Mouse (Mus musculus): ENCODE measurements around the gene Med31. TPM values are rescaled to one million over a fixed set of nuclear protein-coding genes. Genes with fewer than 3 reads are reported as not detected.
A peak's percentile ranks its signal among the peaks of the same experiment; 100 is the strongest.

The Med31 gene
- polyA plus RNA-seq (2015; fragmentation: Nextera tagmentation; extraction: Ambion mirVana) = 32.6 and 34.1 TPM in 2 replicates

- H3K27ac ChIP-seq (ENCODE audit: low read length) = peak within 1 kb of the TSS; percentile 73
- H3K4me1 ChIP-seq (ENCODE audit: control insufficient read depth, insufficient read depth, low read length) = peaks cover 6% of the 10 kb centered on the region; the same call in 1 of the 2 replicates
- H3K4me2 ChIP-seq (ENCODE audit: low read depth, low read length) = peak within 1 kb of the TSS; percentile 100
- H3K9ac ChIP-seq (ENCODE audit: low read length) = peak within 1 kb of the TSS; percentile 87
- peak within 1 kb of the TSS; percentile 94 for H3K4me3 ChIP-seq (replicated peaks; ENCODE audit: low read length)
- peaks cover 10% of the 10 kb centered on the region; the same call in 1 of the 2 replicates for H3K36me3 ChIP-seq (ENCODE audit: control insufficient read depth, insufficient read depth, low read length)
- H3K9me3 ChIP-seq (replicated peaks; ENCODE audit: control insufficient read depth, low read length) = no peaks in the 10 kb centered on the region
- H3K27me3 ChIP-seq (ENCODE audit: control insufficient read depth, insufficient read depth, low read length) = no peaks in the 10 kb centered on the region
- WGBS = under 1% methylated on average over 29 of the region's 29 CpGs
- peak; percentile 64 for ATAC-seq (ENCODE audit: insufficient read depth, low FRiP score)
Measured at GRCm38 (mm10) chr11:72215410-72215797, at the start of gene Med31. Gene Med31, minus strand, starts transcription at chr11:72215592.

- WGBS = 77% methylated on average over 2 of the region's 2 CpGs
- Histone ChIP-seq H3K4me3 (replicated peaks; ENCODE audit: low read length) (no peak overlapping the region), H3K27me3 (ENCODE audit: control insufficient read depth, insufficient read depth, low read length) (no peaks in the 10 kb centered on the region), H3K27ac (ENCODE audit: low read length) (no peak overlapping the region), H3K9me3 (replicated peaks; ENCODE audit: control insufficient read depth, low read length) (no peaks in the 10 kb centered on the region), H3K36me3 (ENCODE audit: control insufficient read depth, insufficient read depth, low read length) (no peaks in the 10 kb centered on the region), H3K4me1 (ENCODE audit: control insufficient read depth, insufficient read depth, low read length) (no peaks in the 10 kb centered on the region), H3K4me2 (ENCODE audit: low read depth, low read length) (no peak overlapping the region), H3K9ac (ENCODE audit: low read length) (no peak overlapping the region)
- ATAC-seq (ENCODE audit: insufficient read depth, low FRiP score) = no peak
Measured at GRCm38 (mm10) chr11:72256441-72256840, 41.0 kb upstream of the Med31 start.

GRCm38 (mm10) chr11:72255629-72256028, 40.2 kb upstream of the Med31 start:
- Histone ChIP-seq H3K36me3 (ENCODE audit: control insufficient read depth, insufficient read depth, low read length) (no peaks in the 10 kb centered on the region), H3K27ac (ENCODE audit: low read length) (no peak overlapping the region), H3K4me1 (ENCODE audit: control insufficient read depth, insufficient read depth, low read length) (no peaks in the 10 kb centered on the region), H3K27me3 (ENCODE audit: control insufficient read depth, insufficient read depth, low read length) (no peaks in the 10 kb centered on the region), H3K4me2 (ENCODE audit: low read depth, low read length) (no peak overlapping the region), H3K9ac (ENCODE audit: low read length) (no peak overlapping the region), H3K9me3 (replicated peaks; ENCODE audit: control insufficient read depth, low read length) (no peaks in the 10 kb centered on the region), H3K4me3 (replicated peaks; ENCODE audit: low read length) (no peak overlapping the region)
- WGBS = 85% methylated on average over 4 of the region's 4 CpGs
- no peak for ATAC-seq (ENCODE audit: insufficient read depth, low FRiP score)

GRCm38 (mm10) chr11:72245196-72245753, 29.9 kb upstream of the Med31 start:
- Histone ChIP-seq H3K9ac (ENCODE audit: low read length) (no peak overlapping the region), H3K36me3 (ENCODE audit: control insufficient read depth, insufficient read depth, low read length) (no peaks in the 10 kb centered on the region), H3K27ac (ENCODE audit: low read length) (no peak overlapping the region), H3K4me1 (ENCODE audit: control insufficient read depth, insufficient read depth, low read length) (no peaks in the 10 kb centered on the region), H3K27me3 (ENCODE audit: control insufficient read depth, insufficient read depth, low read length) (no peaks in the 10 kb centered on the region; the same call in 1 of the 2 replicates), H3K9me3 (replicated peaks; ENCODE audit: control insufficient read depth, low read length) (no peaks in the 10 kb centered on the region), H3K4me3 (replicated peaks; ENCODE audit: low read length) (no peak overlapping the region), H3K4me2 (ENCODE audit: low read depth, low read length) (no peak overlapping the region)
- 78% methylated on average over 8 of the region's 8 CpGs for WGBS
- ATAC-seq (ENCODE audit: insufficient read depth, low FRiP score) = no peak

GRCm38 (mm10) chr11:72240062-72240860, 24.9 kb upstream of the Med31 start:
- no peak overlapping the region for H3K4me2 ChIP-seq (ENCODE audit: low read depth, low read length)
- 66% methylated on average over 4 of the region's 4 CpGs for WGBS
- no peaks in the 10 kb centered on the region for H3K36me3 ChIP-seq (ENCODE audit: control insufficient read depth, insufficient read depth, low read length)
- H3K27me3 ChIP-seq (ENCODE audit: control insufficient read depth, insufficient read depth, low read length) = no peaks in the 10 kb centered on the region
- H3K4me1 ChIP-seq (ENCODE audit: control insufficient read depth, insufficient read depth, low read length) = no peaks in the 10 kb centered on the region
- ATAC-seq (ENCODE audit: insufficient read depth, low FRiP score) = no peak
- H3K27ac ChIP-seq (ENCODE audit: low read length) = no peak overlapping the region
- H3K9me3 ChIP-seq (replicated peaks; ENCODE audit: control insufficient read depth, low read length) = no peaks in the 10 kb centered on the region
- H3K9ac ChIP-seq (ENCODE audit: low read length) = no peak overlapping the region
- no peak overlapping the region for H3K4me3 ChIP-seq (replicated peaks; ENCODE audit: low read length)

GRCm38 (mm10) chr11:72234013-72234412, 18.6 kb upstream of the Med31 start:
- Histone ChIP-seq H3K4me1 (ENCODE audit: control insufficient read depth, insufficient read depth, low read length) (no peaks in the 10 kb centered on the region), H3K9ac (ENCODE audit: low read length) (no peak overlapping the region), H3K4me3 (replicated peaks; ENCODE audit: low read length) (no peak overlapping the region), H3K9me3 (replicated peaks; ENCODE audit: control insufficient read depth, low read length) (no peaks in the 10 kb centered on the region), H3K36me3 (ENCODE audit: control insufficient read depth, insufficient read depth, low read length) (no peaks in the 10 kb centered on the region), H3K4me2 (ENCODE audit: low read depth, low read length) (no peak overlapping the region), H3K27ac (ENCODE audit: low read length) (no peak overlapping the region), H3K27me3 (ENCODE audit: control insufficient read depth, insufficient read depth, low read length) (no peaks in the 10 kb centered on the region)
- WGBS = 68% methylated on average over 5 of the region's 5 CpGs
- ATAC-seq (ENCODE audit: insufficient read depth, low FRiP score) = no peak

GRCm38 (mm10) chr11:72232991-72233390, 17.6 kb upstream of the Med31 start:
- 55% methylated on average over 1 of the region's 1 CpGs for WGBS

GRCm38 (mm10) chr11:72232068-72232467, 16.7 kb upstream of the Med31 start:
- no peaks in the 10 kb centered on the region for H3K27me3 ChIP-seq (ENCODE audit: control insufficient read depth, insufficient read depth, low read length)
- H3K9ac ChIP-seq (ENCODE audit: low read length) = no peak overlapping the region
- H3K4me1 ChIP-seq (ENCODE audit: control insufficient read depth, insufficient read depth, low read length) = no peaks in the 10 kb centered on the region
- no peak overlapping the region for H3K4me3 ChIP-seq (replicated peaks; ENCODE audit: low read length)
- H3K4me2 ChIP-seq (ENCODE audit: low read depth, low read length) = no peak overlapping the region
- no peaks in the 10 kb centered on the region for H3K9me3 ChIP-seq (replicated peaks; ENCODE audit: control insufficient read depth, low read length)
- WGBS = 86% methylated on average over 7 of the region's 7 CpGs
- no peaks in the 10 kb centered on the region for H3K36me3 ChIP-seq (ENCODE audit: control insufficient read depth, insufficient read depth, low read length)
- H3K27ac ChIP-seq (ENCODE audit: low read length) = no peak overlapping the region
- no peak for ATAC-seq (ENCODE audit: insufficient read depth, low FRiP score)

More at GRCm38 (mm10) chr11:72232991-72233390, 17.6 kb upstream of the Med31 start:
- H3K36me3 ChIP-seq (ENCODE audit: control insufficient read depth, insufficient read depth, low read length) = no peaks in the 10 kb centered on the region
- no peak overlapping the region for H3K4me2 ChIP-seq (ENCODE audit: low read depth, low read length)
- no peaks in the 10 kb centered on the region for H3K4me1 ChIP-seq (ENCODE audit: control insufficient read depth, insufficient read depth, low read length)
- no peak overlapping the region for H3K9ac ChIP-seq (ENCODE audit: low read length)
- H3K27me3 ChIP-seq (ENCODE audit: control insufficient read depth, insufficient read depth, low read length) = no peaks in the 10 kb centered on the region
- no peaks in the 10 kb centered on the region for H3K9me3 ChIP-seq (replicated peaks; ENCODE audit: control insufficient read depth, low read length)
- H3K27ac ChIP-seq (ENCODE audit: low read length) = no peak overlapping the region
- no peak overlapping the region for H3K4me3 ChIP-seq (replicated peaks; ENCODE audit: low read length)
- ATAC-seq (ENCODE audit: insufficient read depth, low FRiP score) = no peak

- ATAC-seq (ENCODE audit: insufficient read depth, low FRiP score) = no peak
- Histone ChIP-seq H3K4me1 (ENCODE audit: control insufficient read depth, insufficient read depth, low read length) (no peaks in the 10 kb centered on the region), H3K27ac (ENCODE audit: low read length) (no peak overlapping the region), H3K9me3 (replicated peaks; ENCODE audit: control insufficient read depth, low read length) (no peaks in the 10 kb centered on the region), H3K9ac (ENCODE audit: low read length) (no peak overlapping the region), H3K4me2 (ENCODE audit: low read depth, low read length) (no peak overlapping the region), H3K4me3 (replicated peaks; ENCODE audit: low read length) (no peak overlapping the region), H3K36me3 (ENCODE audit: control insufficient read depth, insufficient read depth, low read length) (no peaks in the 10 kb centered on the region), H3K27me3 (ENCODE audit: control insufficient read depth, insufficient read depth, low read length) (no peaks in the 10 kb centered on the region)
- 81% methylated on average over 4 of the region's 4 CpGs for WGBS
Measured at GRCm38 (mm10) chr11:72228513-72228912, 13.1 kb upstream of the Med31 start.

All from stomach, embryonic 16.5 days (tissue).